In genomic region chr9:23188136-23188535, GRCm38 (mm10) we compare ENCODE assay signal across 16 mouse cellular contexts.
"Had no signal": no experiment of that assay in that cellular context is flagged by ENCODE, and none has a peak within 500 bp of the region (broad histone marks: within the 10 kb centered on the region; RNA-seq: fewer than 3 reads in every experiment).

No protein-coding gene starts in this region.

- H3K4me3 ChIP-seq: neural tube, embryonic 13.5 days; neural tube, embryonic 15.5 days; stomach, embryonic 15.5 days had no signal

- H3K4me2 ChIP-seq: neural tube, embryonic 13.5 days; neural tube, embryonic 15.5 days; stomach, embryonic 15.5 days had no signal

- H3K9me3 ChIP-seq: neural tube, embryonic 13.5 days; neural tube, embryonic 15.5 days; stomach, embryonic 15.5 days had no signal

- H3K27me3 ChIP-seq: neural tube, embryonic 13.5 days; neural tube, embryonic 15.5 days; stomach, embryonic 15.5 days had no signal

- H3K27ac ChIP-seq: neural tube, embryonic 13.5 days; neural tube, embryonic 15.5 days; stomach, embryonic 15.5 days; stomach, postnatal 0 days had no signal

- H3K36me3 ChIP-seq: neural tube, embryonic 13.5 days; neural tube, embryonic 15.5 days; stomach, embryonic 15.5 days had no signal

- H3K9ac ChIP-seq: neural tube, embryonic 13.5 days; neural tube, embryonic 15.5 days; stomach, embryonic 15.5 days had no signal

- H3K4me1 ChIP-seq: neural tube, embryonic 13.5 days; neural tube, embryonic 15.5 days; stomach, embryonic 15.5 days had no signal

- DNase-seq: retina, postnatal 1 day; right cerebral cortex, adult 18-20 months; right cerebral cortex, postnatal 14 days; right cerebral cortex, postnatal 25 days; right cerebral cortex, postnatal 4 days; spleen, adult 18-20 months; thymus, adult 18-20 months; thymus, adult 2 months; thymus, postnatal 14 days; thymus, postnatal 25 days; thymus, postnatal 36 days; thymus, postnatal 4 days had no signal
